Mouse (Mus musculus): ENCODE data around the gene Bod1l. TPM values are rescaled to one million over a fixed set of nuclear protein-coding genes. Genes with fewer than 3 reads are reported as not detected.

Bod1l gene
- total RNA-seq, 2 experiments from 2014 or later = 11.9 to 17.4 TPM

DNA sequence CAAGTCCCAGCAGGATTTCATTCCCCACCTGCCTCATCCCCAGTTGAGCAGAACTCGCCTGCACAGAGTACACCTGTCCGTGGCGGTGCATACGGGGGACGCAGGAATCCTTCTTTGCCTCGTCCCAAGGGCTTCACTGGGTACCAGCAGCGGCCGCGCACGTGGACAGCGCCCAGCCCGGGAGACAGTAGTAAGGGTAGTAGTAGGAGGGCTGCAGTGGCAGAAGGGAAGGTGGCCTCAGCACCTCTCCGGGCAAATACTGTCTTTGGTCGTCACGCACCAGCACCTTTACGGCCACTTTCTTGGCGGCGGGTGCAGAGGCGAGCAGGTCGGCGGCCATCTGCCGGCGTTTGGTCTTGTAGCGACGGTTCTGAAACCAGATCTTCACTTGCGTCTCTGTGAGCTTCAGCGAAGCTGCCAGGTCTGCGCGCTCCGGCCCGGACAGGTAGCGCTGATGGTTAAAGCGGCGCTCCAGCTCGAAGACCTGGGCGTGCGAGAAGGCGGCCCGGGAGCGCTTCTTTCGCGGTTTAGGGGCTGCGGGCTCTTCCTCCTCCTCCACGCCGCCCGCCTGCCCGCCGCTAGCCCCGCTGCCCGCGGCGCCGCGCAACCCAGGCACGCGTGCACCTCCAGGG lies 82.5 kb downstream of the Bod1l start:
- no peak for ATAC-seq (replicated peaks; ENCODE audit: low FRiP score, poor library complexity, severe bottlenecking)

- no peak for ATAC-seq (replicated peaks; ENCODE audit: low FRiP score, poor library complexity, severe bottlenecking)
Measured at GRCm38 (mm10) chr5:41760831-41761508, 83.1 kb downstream of the Bod1l start.

DNA sequence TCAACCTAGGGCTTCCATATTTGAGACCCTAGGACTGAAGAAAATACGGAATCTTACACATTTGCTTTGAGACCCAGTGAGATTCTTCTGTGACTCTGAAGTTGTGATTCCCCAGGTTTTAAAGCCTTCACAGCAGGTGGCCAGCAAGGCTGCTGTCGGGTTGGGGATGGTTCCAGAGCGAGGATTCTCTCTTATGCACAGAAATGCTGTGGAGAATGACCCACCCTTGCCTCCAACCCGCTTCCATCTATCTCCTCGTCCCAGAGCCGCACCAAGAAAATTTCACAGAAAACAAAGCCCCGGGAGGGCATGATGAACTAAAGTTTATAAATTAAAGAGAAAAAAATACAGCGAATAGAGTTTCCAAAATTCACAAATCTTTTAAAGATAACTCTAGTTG lies 84.0 kb downstream of the Bod1l start:
- ATAC-seq (replicated peaks; ENCODE audit: low FRiP score, poor library complexity, severe bottlenecking) = no peak

DNA sequence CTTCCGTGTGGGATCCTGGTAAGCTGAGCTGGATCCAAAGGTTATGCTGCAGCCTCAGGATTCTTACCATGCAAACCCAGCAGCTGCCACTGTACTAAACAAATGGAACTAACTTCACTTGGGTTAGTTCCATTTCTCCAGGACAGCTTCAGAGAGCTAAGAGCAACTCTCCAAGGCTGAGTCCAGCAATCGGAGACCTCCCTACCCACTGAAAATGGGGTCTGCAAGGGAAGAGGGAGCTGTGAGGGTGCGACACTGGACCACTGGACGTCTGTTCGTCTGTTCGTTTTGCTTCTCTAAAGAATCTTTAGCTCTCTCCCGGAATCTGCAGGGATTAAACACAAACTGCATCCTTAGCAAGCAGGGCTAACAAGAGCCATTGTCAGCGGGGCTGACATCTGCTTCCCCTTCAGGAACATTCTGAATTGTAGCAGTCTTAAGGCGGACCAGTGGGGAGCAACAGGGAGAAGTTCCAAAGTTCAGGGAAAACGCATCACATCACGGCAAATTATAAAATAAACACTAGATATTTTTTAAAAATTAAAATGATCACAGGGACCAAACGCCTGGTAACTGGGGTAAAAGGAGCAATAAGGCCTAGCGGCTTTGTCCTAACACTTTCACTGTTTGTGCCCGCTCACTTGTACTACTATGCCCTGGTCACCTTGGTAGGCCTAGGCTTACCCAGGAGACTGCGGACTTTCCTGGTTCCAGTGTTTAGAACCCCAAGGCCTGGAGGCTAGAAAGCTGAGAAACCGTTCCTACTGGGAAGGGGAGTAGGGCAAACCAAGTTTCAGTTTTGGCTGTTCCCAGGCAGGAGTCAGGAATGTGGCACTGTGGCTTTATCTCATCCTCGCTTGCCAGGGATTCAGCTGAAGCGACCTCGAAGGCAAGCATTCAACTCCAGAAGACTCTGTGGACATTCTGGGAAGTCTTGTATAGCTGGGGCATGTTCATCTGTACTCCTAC lies 85.2 kb downstream of the Bod1l start:
- ATAC-seq (replicated peaks; ENCODE audit: low FRiP score, poor library complexity, severe bottlenecking) = no peak

- no peak for ATAC-seq (replicated peaks; ENCODE audit: low FRiP score, poor library complexity, severe bottlenecking)
Measured at GRCm38 (mm10) chr5:41757338-41757737, 86.8 kb downstream of the Bod1l start.

GRCm38 (mm10) chr5:41756396-41756795 lies 87.7 kb downstream of the Bod1l start:
- no peak for ATAC-seq (replicated peaks; ENCODE audit: low FRiP score, poor library complexity, severe bottlenecking)

GRCm38 (mm10) chr5:41755373-41755960 lies 88.6 kb downstream of the Bod1l start:
- no peak for ATAC-seq (replicated peaks; ENCODE audit: low FRiP score, poor library complexity, severe bottlenecking)

DNA sequence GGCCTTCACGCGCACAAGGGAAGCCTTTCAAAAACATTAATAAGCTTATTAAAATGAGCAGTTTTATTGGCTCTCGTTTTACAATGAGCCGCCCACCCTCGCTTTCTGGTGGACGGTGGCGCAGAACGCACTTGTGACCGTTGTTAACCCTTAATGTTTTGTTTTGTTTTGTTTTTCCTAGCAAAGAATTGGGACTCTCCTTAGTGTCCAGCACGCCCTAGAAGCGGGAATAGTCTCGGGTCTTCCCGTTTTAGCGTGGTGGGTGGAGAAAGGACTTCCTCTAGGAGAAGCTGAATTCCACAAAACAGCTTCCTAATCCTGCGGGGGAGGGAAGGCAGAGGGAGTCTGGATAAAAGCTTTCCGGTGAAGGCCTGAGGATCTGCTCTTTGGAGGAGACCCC lies 89.3 kb downstream of the Bod1l start:
- ATAC-seq (replicated peaks; ENCODE audit: low FRiP score, poor library complexity, severe bottlenecking) = no peak

DNA sequence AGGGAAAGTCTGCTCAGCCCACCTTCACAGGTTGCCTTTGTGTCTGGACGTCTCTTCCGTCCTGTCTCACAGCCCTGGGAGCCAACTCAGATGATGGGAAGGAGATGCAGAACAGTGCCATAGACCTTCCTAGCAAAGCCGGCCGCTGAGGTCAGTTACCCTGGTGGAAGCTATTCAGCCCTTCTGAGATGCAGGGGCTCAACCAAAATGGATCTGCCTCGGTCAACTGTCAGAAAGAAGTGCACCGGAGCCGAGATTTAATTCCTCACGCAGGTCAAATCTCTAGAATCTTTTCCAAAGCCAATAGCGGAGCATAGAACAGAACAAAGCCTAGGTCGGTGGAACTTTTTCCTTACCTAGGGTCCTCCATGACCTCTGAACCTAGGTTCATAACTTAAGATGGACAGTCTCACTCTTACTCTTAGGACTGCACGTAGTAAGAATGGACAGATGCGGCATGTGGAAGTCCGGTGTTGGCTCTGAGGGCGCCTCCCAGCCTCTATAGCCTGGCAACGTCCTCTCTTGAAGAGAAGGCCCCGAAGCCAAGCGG lies 89.8 kb downstream of the Bod1l start:
- no peak for ATAC-seq (replicated peaks; ENCODE audit: low FRiP score, poor library complexity, severe bottlenecking)

- no peak for ATAC-seq (replicated peaks; ENCODE audit: low FRiP score, poor library complexity, severe bottlenecking)
Measured at GRCm38 (mm10) chr5:41752721-41753120, 91.4 kb downstream of the Bod1l start.

- ATAC-seq (replicated peaks; ENCODE audit: low FRiP score, poor library complexity, severe bottlenecking) = no peak
Measured at GRCm38 (mm10) chr5:41744898-41745780, 99.0 kb downstream of the Bod1l start.

GRCm38 (mm10) chr5:41744234-41744633 lies 99.9 kb downstream of the Bod1l start:
- no peak for ATAC-seq (replicated peaks; ENCODE audit: low FRiP score, poor library complexity, severe bottlenecking)

DNA sequence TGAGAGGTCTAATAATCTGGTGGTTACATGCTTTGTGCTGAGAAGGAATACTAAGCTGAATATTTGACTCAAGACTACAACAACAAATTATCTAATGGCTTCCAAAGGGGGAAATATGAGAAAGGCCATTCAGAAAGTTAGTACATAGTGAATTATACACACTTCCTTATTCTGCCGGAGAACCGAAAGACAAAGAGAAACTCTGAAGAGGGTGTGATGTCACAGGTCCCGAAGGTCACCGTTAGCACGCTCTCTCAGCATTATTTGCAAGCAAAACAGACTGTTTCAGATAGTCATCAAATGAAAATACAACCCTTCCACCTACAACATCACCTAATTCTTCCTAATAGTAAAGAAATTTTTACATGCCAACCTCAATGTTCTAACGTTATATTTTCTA lies 105.3 kb downstream of the Bod1l start:
- ATAC-seq (replicated peaks; ENCODE audit: low FRiP score, poor library complexity, severe bottlenecking) = no peak

Other genes starting within 250 kb of the Bod1l start
- gene Rab28, start 136.2 kb downstream of the Bod1l start, total RNA-seq (2015; ENCODE audit: low replicate concordance) = 16.1 and 18.4 TPM in 2 replicates
- 13.8 and 17.4 TPM in 2 replicates for gene Rab28, start 136.2 kb downstream of the Bod1l start, total RNA-seq (2017; ENCODE audit: low replicate concordance)
- not detected in 2 replicates for gene Nkx3-2, start 79.8 kb downstream of the Bod1l start, total RNA-seq (2015; ENCODE audit: low replicate concordance)
- not detected in 2 replicates for gene Nkx3-2, start 79.8 kb downstream of the Bod1l start, total RNA-seq (2017; ENCODE audit: low replicate concordance)
- not detected in 2 replicates for gene Gm16223, start 223.6 kb upstream of the Bod1l start, total RNA-seq (2015; ENCODE audit: low replicate concordance)
- gene Gm16223, start 223.6 kb upstream of the Bod1l start, total RNA-seq (2017; ENCODE audit: low replicate concordance) = not detected in 2 replicates